Mouse (Mus musculus): Measurements from ENCODE around the gene Hrc.
A peak's percentile ranks its signal among the peaks of the same experiment; 100 is the strongest.
"Not testable (repeated sequence)": the region's sequence is repeated elsewhere in the genome, so short reads cannot be mapped to it uniquely, and the experiment has no call there.

Hrc gene

DNA sequence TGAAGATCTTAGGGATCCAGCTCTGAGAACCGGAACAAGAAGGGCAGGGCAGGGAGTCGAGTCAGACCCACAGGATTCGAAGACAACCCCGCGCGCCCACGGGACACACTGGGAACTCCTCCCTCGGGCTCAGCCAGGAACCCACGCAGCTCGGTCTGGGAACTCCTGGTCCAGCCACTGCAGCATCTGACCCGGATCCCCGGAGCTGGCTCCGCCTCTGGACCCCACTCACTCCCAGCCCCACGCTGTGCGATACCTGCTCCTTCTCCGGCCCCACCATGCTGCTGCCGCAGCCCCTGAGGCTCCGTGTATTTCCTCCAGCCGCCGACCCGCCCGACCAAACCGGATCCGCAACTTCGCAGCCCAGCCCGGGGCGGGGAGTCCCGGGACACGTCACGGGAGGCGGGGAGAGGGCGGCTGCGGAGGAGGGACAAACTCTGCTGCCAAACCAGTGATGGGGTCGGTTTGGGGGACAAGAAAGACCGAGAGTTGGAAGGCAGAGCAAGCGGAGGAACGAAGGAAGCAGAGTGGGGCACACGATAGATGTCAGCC, 1.6 kb upstream of the Hrc start, which contains the start of gene Trpm4:
Gene Trpm4 (minus strand): TSS at position 350 of the 552 bp plus-strand sequence.
- peak; percentile 90 to 91 for DNase-seq (ENCODE audit: low spot score in 2 of 2)

- DNase-seq (ENCODE audit: low spot score in 2 of 2): no peak
These were observed 485 bp upstream of the Hrc start for GRCm38 (mm10) chr7:45334605-45335004.

GRCm38 (mm10) chr7:45336319-45336718, 1.2 kb downstream of the Hrc start:
- DNase-seq (ENCODE audit: low spot score in 2 of 2): no peak

- no peak for DNase-seq (ENCODE audit: low spot score in 2 of 2)
These were observed 2.4 kb downstream of the Hrc start for GRCm38 (mm10) chr7:45337469-45337868.

DNA sequence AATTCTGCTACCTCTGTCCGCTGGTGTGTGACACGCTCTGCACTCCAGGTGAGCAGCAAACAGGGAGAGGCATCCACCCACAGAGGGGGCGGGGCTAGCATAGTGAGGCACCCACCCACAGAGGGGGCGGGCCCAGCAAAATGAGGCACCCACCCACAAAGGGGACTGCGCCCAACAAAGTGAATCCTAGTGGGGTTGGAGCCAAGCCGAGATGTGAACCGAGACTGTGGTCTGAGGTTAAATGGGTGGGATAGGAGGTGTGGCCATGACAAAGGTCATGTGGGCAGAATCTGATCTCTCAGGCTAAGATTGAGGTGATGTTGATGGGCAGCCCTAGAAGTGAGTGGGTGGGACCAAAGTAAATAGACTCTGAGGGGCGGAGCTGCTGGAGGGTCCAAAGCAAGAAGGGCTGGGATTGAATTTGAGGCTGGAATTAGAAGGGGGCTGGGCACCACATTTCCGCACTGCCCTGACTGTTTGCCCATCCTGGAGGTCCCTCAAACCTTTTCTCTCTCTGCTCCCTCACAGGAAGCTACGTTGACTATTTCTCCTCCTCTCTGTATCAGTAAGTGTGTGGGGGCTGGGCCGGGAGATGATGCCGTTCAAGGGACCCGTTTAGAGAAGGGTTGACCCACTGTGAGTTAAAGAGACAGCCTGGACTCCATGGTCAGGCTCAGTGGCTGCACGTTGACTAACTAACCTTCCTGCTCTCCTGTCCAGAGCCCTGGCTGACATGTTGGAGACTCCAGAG, 3.2 kb downstream of the Hrc start:
- peak; percentile 53 to 60 for DNase-seq (ENCODE audit: low spot score in 2 of 2)

DNA sequence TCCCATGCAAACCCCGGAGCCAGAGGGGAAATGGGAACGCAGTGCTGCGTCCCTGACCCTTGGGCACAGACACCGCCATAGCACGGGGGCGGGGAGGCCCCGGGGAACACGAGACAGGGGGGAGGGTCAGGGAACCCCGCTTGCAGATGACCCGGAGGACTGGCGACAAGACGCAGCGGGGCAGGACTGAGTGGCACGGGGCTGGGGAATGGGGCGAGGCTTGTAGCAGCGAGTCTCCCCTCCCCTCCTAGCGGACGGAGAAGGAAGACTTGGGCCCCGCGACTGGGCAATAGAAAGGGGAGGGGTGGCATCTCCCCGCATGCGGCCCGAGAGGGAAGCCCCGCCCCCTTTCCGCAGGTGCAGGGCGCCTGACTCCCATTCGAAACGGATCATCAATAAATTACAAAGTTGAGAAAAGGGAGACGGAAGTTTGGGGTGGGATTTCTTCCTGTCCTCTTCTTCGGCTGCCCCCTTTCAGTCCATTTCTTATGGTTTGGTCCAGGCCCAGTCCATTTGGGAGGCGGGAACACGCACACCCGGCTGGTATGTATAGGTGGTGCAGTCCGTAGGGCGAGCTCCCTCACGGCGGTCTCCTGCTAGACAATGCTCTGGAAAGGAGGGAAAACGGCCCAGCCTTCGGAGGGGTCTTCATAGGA, 4.4 kb downstream of the Hrc start:
- DNase-seq (ENCODE audit: low spot score in 2 of 2): peak; percentile 65

- DNase-seq (ENCODE audit: low spot score in 2 of 2): no peak
These were observed 5.0 kb downstream of the Hrc start for GRCm38 (mm10) chr7:45340066-45340442.

GRCm38 (mm10) chr7:45340669-45341068, 5.6 kb downstream of the Hrc start:
- peak in 1 of 2 experiments; percentile 18 for DNase-seq (ENCODE audit: low spot score in 2 of 2)

DNA sequence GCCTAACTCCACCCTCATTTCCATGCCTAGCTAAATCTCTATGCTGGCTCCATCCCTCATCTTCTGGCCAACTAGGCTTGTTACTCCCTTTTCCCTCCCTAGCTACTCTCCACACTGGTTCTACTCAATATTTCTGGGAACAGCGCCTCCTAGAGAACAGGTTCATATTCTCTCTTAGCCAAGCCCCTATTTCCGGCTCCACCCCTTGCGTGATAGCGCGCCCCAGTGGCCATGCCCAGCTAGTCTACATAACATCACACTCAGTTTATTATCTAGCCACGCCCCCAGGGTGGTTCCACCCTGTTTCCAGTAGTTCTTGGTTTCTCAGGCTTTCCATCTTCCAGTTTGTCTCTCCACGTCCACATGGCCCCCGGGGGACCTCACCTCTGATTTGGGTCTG, 6.2 kb downstream of the Hrc start:
- DNase-seq (ENCODE audit: low spot score in 2 of 2): peak; percentile 68 to 75

DNA sequence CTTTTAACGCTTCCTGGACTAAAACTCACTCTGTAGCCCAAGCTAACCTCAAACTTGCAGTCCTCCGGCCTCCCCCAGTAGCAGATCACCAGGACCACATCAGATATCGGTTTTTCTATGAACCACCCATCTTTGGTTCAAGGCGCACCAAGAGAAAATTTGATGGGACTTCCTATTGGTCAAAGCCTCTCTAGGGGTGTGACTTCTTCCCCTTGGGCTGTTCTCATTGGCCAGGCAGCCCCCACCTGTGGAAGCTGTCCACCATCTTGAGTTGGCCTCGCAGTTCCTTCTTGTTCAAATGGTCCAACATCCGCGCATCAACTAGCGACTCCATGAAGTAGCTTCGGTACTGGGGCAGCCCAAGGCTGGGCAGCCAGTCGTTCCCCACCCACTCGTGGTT, 7.0 kb downstream of the Hrc start:
- DNase-seq (ENCODE audit: low spot score in 2 of 2): no peak

- no peak for DNase-seq (ENCODE audit: low spot score in 2 of 2)
These were observed 8.5 kb downstream of the Hrc start for GRCm38 (mm10) chr7:45343543-45343942.

- no peak for DNase-seq (ENCODE audit: low spot score in 2 of 2)
These were observed 11.8 kb downstream of the Hrc start for GRCm38 (mm10) chr7:45346905-45347304.

- DNase-seq (ENCODE audit: low spot score in 2 of 2): no peak
These were observed 18.0 kb downstream of the Hrc start for GRCm38 (mm10) chr7:45353041-45353440.

DNA sequence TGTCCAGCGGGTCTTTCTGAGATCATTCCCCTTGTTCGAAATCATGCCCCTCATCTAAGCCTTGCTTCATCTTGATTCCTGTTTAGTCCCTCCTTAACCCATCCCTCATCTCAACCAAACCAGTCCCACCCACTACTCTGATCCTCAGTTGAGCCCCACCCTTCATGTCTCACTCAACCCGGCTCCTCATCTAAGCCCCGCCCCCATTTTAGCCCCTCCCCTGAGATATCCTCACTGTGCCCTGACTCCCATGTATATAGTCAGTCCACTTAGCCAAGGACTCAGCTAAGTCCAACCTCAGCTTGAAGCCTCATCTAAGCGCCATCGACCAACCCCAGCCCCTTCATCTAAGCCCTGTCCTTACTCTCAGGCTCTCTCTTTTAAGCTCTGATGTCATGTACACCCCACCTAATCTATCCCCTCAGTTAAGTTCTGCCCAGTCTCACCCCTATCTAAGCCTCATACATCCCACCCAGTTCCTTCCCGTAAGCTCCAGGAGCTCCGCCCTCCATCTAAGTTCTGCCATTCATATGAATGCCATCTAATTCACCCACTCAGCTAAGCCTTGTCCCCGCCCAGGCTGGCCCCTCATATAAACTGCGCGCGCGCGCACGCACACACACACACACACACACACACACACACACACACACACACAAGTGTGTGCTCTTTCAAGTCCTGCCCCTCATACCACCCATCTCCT, 20.4 kb downstream of the Hrc start:
- no peak for DNase-seq (ENCODE audit: low spot score in 2 of 2)

GRCm38 (mm10) chr7:45356087-45356486, 21.0 kb downstream of the Hrc start:
- no peak for DNase-seq (ENCODE audit: low spot score in 2 of 2)

DNA sequence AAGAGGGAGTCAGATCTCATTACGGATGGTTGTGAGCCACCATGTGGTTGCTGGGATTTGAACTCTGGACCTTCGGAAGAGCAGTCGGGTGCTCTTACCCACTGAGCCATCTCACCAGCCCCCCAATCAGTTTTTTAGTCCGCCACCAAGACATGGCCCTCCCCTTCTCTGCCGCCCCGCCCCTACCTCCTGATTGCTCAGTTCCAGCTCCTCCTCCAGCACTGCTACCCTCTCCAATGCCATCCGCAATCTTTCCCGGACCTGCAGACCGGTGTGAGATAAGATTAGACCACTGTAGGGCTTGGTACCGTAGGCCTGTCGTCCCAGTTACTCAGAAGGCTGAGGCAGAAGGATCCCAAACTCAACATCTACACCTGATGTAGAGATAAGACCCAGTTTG, 24.0 kb downstream of the Hrc start:
- not testable (repeated sequence) for DNase-seq (ENCODE audit: low spot score in 2 of 2)

GRCm38 (mm10) chr7:45360404-45361125, 25.5 kb downstream of the Hrc start:
- no peak for DNase-seq (ENCODE audit: low spot score in 2 of 2)

DNA sequence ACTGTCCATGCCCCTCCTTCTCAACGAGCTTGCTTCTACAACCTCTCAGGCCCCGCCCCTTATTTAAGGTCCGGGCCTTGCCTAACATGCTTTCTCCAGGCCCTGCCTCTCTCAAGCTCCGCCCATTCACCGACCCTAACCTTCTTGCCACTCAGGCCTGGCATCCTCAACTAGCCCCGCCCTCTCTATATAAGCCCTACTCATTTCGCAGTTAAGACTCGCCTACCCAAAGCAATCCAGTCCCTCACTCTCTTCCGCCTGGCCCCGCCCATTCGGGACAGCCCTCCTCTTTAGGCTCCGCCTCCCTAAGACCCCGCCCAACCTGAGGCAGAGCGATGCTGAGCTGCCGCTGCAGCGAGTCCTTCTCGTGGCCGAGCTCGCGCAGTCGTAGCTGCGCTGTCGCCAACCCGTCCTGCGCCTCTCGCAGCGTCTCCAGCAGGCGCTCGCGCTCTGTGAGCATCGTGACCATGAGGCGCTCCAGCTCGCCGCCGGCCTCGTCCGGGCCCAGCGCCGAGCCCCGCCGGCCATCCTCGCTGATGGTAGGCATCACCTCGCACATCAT, 26.2 kb downstream of the Hrc start:
- peak; percentile 73 to 75 for DNase-seq (ENCODE audit: low spot score in 2 of 2)

DNA sequence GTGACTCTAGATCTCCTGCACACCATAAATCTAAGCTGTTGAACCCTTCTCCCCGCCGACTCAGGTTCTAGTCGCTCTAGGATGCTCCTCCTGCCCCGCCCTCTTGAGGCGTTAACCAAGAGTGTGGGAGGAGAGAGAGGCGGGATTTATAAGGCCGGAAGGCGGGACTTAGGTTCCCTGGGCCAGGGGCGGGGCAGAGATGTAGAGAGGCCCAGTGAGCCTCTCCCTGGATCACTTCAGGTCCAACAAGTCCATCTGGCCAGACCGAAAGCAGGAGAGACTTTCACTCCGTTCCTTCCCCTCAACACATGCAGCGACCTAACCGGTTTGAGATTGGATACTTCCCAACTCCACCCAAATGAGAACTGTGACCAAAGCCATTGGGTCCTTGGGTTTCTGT, 27.7 kb downstream of the Hrc start:
- peak; percentile 53 to 73 for DNase-seq (ENCODE audit: low spot score in 2 of 2)

- no peak for DNase-seq (ENCODE audit: low spot score in 2 of 2)
These were observed 28.9 kb downstream of the Hrc start for GRCm38 (mm10) chr7:45363983-45364382.

All from urinary bladder, postnatal 36 days (tissue).